Mouse (Mus musculus) lung, embryonic 15.5 days (tissue): ENCODE measurements around the gene S100a5. TPM values are rescaled to one million over a fixed set of nuclear protein-coding genes. Genes with fewer than 3 reads are reported as not detected.

ENCODE experiments used
- ATAC-seq: fragments of 200-750 bp; cut with Nextera tagmentation; 2 replicates; pipeline ENCODE4 v1.8.0; 2017; ENCODE audit warnings: moderate number of reproducible peaks, borderline replicate concordance; ENCODE audit not compliant: low FRiP score, low TSS enrichment; ENCODE audit errors: extremely low read depth
- H3K27ac ChIP-seq: fragments of 300-500 bp; sonication (generic); 2 replicates; pipeline ENCODE4 v1.5.1; 2015; ENCODE audit warnings: moderate library complexity, mild to moderate bottlenecking, inconsistent platforms
- H3K27me3 ChIP-seq: fragments of 300-500 bp; sonication (generic); 2 replicates; pipeline ENCODE4 v1.6.1; 2015; ENCODE audit warnings: inconsistent platforms
- H3K36me3 ChIP-seq: fragments of 300-500 bp; sonication (generic); 2 replicates; pipeline ENCODE4 v1.6.1; 2015; ENCODE audit warnings: inconsistent platforms
- H3K4me1 ChIP-seq: fragments of 300-500 bp; sonication (generic); 2 replicates; pipeline ENCODE4 v1.6.1; 2015; ENCODE audit warnings: inconsistent platforms
- H3K4me2 ChIP-seq: fragments of 300-500 bp; sonication (generic); 2 replicates; pipeline ENCODE4 v1.6.1; 2015; ENCODE audit warnings: inconsistent platforms, mild to moderate bottlenecking, moderate library complexity
- H3K4me3 ChIP-seq: fragments of 300-500 bp; sonication (generic); 2 replicates; pipeline ENCODE4 v1.5.1; 2015; ENCODE audit warnings: mild to moderate bottlenecking, inconsistent platforms
- H3K9ac ChIP-seq: fragments of 300-500 bp; sonication (generic); 2 replicates; pipeline ENCODE4 v1.6.1; 2015; ENCODE audit warnings: inconsistent platforms
- H3K9me3 ChIP-seq: fragments of 300-500 bp; sonication (generic); 2 replicates; pipeline ENCODE4 v1.6.1; 2016; ENCODE audit warnings: inconsistent platforms
- WGBS: fragments of 180-500 bp; shearing (Covaris S2); methylation state at CpG from one replicate; pipeline ENCODE4 v1.1.7; 2015; 5-methylcytosine and 5-hydroxymethylcytosine counted together
- polyA plus RNA-seq: library from polyadenylated mRNA; unstranded; fragments of >200 nt; fragmentation: Nextera tagmentation; extraction: Ambion mirVana; gene quantifications from 2 replicates; pipeline ENCODE4 v1.2.1, GENCODE M21; 2015

The S100a5 gene
- not detected in 2 replicates for polyA plus RNA-seq

GRCm38 (mm10) chr3:90608223-90608622 lies at the start of gene S100a5:
TSS of gene S100a5 (plus strand) at chr3:90608523.
- Histone ChIP-seq H3K4me3 (no peak within 1 kb of the TSS), H3K9me3 (no peaks in the 10 kb centered on the region), H3K27ac (no peak within 1 kb of the TSS), H3K4me2 (no peak within 1 kb of the TSS), H3K4me1 (peaks cover 34% of the 10 kb centered on the region), H3K36me3 (no peaks in the 10 kb centered on the region), H3K27me3 (no peaks in the 10 kb centered on the region), H3K9ac (no peak within 1 kb of the TSS)
- ATAC-seq = no peak
- WGBS = 53% methylated on average over 3 of the region's 3 CpGs

GRCm38 (mm10) chr3:90560008-90560628 lies 48.2 kb upstream of the S100a5 start, which contains the start of gene S100a3:
TSS of gene S100a3 (plus strand) at chr3:90560578.
- Histone ChIP-seq H3K4me3 (no peak within 1 kb of the TSS), H3K27ac (no peak within 1 kb of the TSS), H3K4me2 (no peak within 1 kb of the TSS), H3K9me3 (no peaks in the 10 kb centered on the region), H3K4me1 (no peaks in the 10 kb centered on the region), H3K9ac (no peak within 1 kb of the TSS), H3K36me3 (no peaks in the 10 kb centered on the region), H3K27me3 (no peaks in the 10 kb centered on the region)
- 74% methylated on average over 6 of the region's 6 CpGs for WGBS
- no peak for ATAC-seq

- no peak overlapping the region for H3K4me3 ChIP-seq
- H3K4me2 ChIP-seq = no peak overlapping the region
- no peaks in the 10 kb centered on the region for H3K36me3 ChIP-seq
- no peaks in the 10 kb centered on the region for H3K9me3 ChIP-seq
- H3K27me3 ChIP-seq = no peaks in the 10 kb centered on the region
- 82% methylated on average over 5 of the region's 5 CpGs for WGBS
- no peak overlapping the region for H3K27ac ChIP-seq
- H3K4me1 ChIP-seq = no peaks in the 10 kb centered on the region
- no peak overlapping the region for H3K9ac ChIP-seq
- no peak for ATAC-seq
These were observed 33.6 kb upstream of the S100a5 start for GRCm38 (mm10) chr3:90574691-90575090.

- Histone ChIP-seq H3K9me3 (no peaks in the 10 kb centered on the region), H3K9ac (no peak overlapping the region), H3K4me2 (no peak overlapping the region), H3K36me3 (no peaks in the 10 kb centered on the region), H3K27ac (no peak overlapping the region), H3K4me1 (no peaks in the 10 kb centered on the region), H3K27me3 (no peaks in the 10 kb centered on the region), H3K4me3 (no peak overlapping the region)
- no peak for ATAC-seq
- 55% methylated on average over 3 of the region's 3 CpGs for WGBS
These were observed 33.0 kb upstream of the S100a5 start for GRCm38 (mm10) chr3:90575320-90575719.

GRCm38 (mm10) chr3:90576351-90577001 lies 31.8 kb upstream of the S100a5 start:
- H3K27me3 ChIP-seq = no peaks in the 10 kb centered on the region
- H3K9ac ChIP-seq = no peak overlapping the region
- H3K4me3 ChIP-seq = no peak overlapping the region
- H3K4me1 ChIP-seq = no peaks in the 10 kb centered on the region
- no peak for ATAC-seq
- no peaks in the 10 kb centered on the region for H3K9me3 ChIP-seq
- no peak overlapping the region for H3K4me2 ChIP-seq
- WGBS = 60% methylated on average over 10 of the region's 10 CpGs
- H3K36me3 ChIP-seq = no peaks in the 10 kb centered on the region
- H3K27ac ChIP-seq = no peak overlapping the region

GRCm38 (mm10) chr3:90579433-90579832 lies 28.9 kb upstream of the S100a5 start:
- Histone ChIP-seq H3K9ac (no peak overlapping the region), H3K36me3 (no peaks in the 10 kb centered on the region), H3K4me1 (no peaks in the 10 kb centered on the region), H3K27me3 (no peaks in the 10 kb centered on the region), H3K9me3 (no peaks in the 10 kb centered on the region), H3K27ac (no peak overlapping the region), H3K4me3 (no peak overlapping the region), H3K4me2 (no peak overlapping the region)
- 39% methylated on average over 7 of the region's 7 CpGs for WGBS
- no peak for ATAC-seq

GRCm38 (mm10) chr3:90581141-90581540 lies 27.2 kb upstream of the S100a5 start:
- H3K9ac ChIP-seq = no peak overlapping the region
- H3K4me1 ChIP-seq = 0 out of 2 replicates have a peak, but pooled peaks cover 4% of the 10 kb centered on the region
- H3K36me3 ChIP-seq = no peaks in the 10 kb centered on the region
- no peak for ATAC-seq
- H3K4me2 ChIP-seq = no peak overlapping the region
- 90% methylated on average over 5 of the region's 5 CpGs for WGBS
- H3K27me3 ChIP-seq = no peaks in the 10 kb centered on the region
- no peak overlapping the region for H3K27ac ChIP-seq
- no peak overlapping the region for H3K4me3 ChIP-seq
- H3K9me3 ChIP-seq = no peaks in the 10 kb centered on the region

GRCm38 (mm10) chr3:90582156-90582555 lies 26.2 kb upstream of the S100a5 start:
- Histone ChIP-seq H3K4me2 (no peak overlapping the region), H3K27ac (no peak overlapping the region), H3K36me3 (no peaks in the 10 kb centered on the region), H3K4me1 (peaks cover 9% of the 10 kb centered on the region), H3K27me3 (no peaks in the 10 kb centered on the region), H3K4me3 (no peak overlapping the region), H3K9ac (no peak overlapping the region), H3K9me3 (no peaks in the 10 kb centered on the region)
- WGBS = 100% methylated on average over 1 of the region's 1 CpGs
- no peak for ATAC-seq

- Histone ChIP-seq H3K4me3 (no peak overlapping the region), H3K4me1 (peaks cover 13% of the 10 kb centered on the region), H3K4me2 (no peak overlapping the region), H3K9ac (no peak overlapping the region), H3K36me3 (no peaks in the 10 kb centered on the region), H3K9me3 (no peaks in the 10 kb centered on the region), H3K27ac (no peak overlapping the region), H3K27me3 (no peaks in the 10 kb centered on the region)
- ATAC-seq = no peak
- 80% methylated on average over 4 of the region's 4 CpGs for WGBS
These were observed 25.8 kb upstream of the S100a5 start for GRCm38 (mm10) chr3:90582556-90582955.

GRCm38 (mm10) chr3:90583893-90584292 lies 24.4 kb upstream of the S100a5 start:
- no peak overlapping the region for H3K9ac ChIP-seq
- no peak overlapping the region for H3K4me3 ChIP-seq
- H3K4me1 ChIP-seq = peaks cover 13% of the 10 kb centered on the region
- H3K4me2 ChIP-seq = no peak overlapping the region
- no peak overlapping the region for H3K27ac ChIP-seq
- WGBS = 66% methylated on average over 3 of the region's 3 CpGs
- no peaks in the 10 kb centered on the region for H3K27me3 ChIP-seq
- no peaks in the 10 kb centered on the region for H3K9me3 ChIP-seq
- no peaks in the 10 kb centered on the region for H3K36me3 ChIP-seq
- no peak for ATAC-seq

- no peak overlapping the region for H3K27ac ChIP-seq
- H3K9me3 ChIP-seq = no peaks in the 10 kb centered on the region
- H3K36me3 ChIP-seq = no peaks in the 10 kb centered on the region
- peaks cover 13% of the 10 kb centered on the region for H3K4me1 ChIP-seq
- H3K27me3 ChIP-seq = no peaks in the 10 kb centered on the region
- no peak overlapping the region for H3K9ac ChIP-seq
- H3K4me3 ChIP-seq = no peak overlapping the region
- ATAC-seq = no peak
- no peak overlapping the region for H3K4me2 ChIP-seq
- 29% methylated on average over 5 of the region's 5 CpGs for WGBS
These were observed 22.7 kb upstream of the S100a5 start for GRCm38 (mm10) chr3:90585595-90585994.

GRCm38 (mm10) chr3:90586016-90586643 lies 22.2 kb upstream of the S100a5 start:
- H3K4me3 ChIP-seq = no peak overlapping the region
- 79% methylated on average over 15 of the region's 15 CpGs for WGBS
- H3K4me1 ChIP-seq = peaks cover 13% of the 10 kb centered on the region
- H3K36me3 ChIP-seq = no peaks in the 10 kb centered on the region
- H3K27me3 ChIP-seq = no peaks in the 10 kb centered on the region
- H3K9ac ChIP-seq = no peak overlapping the region
- H3K4me2 ChIP-seq = no peak overlapping the region
- peak overlapping the region; percentile 60 for H3K27ac ChIP-seq
- no peak; the same call in 1 of the 2 replicates for ATAC-seq
- H3K9me3 ChIP-seq = no peaks in the 10 kb centered on the region
